In the genomic region with DNA sequence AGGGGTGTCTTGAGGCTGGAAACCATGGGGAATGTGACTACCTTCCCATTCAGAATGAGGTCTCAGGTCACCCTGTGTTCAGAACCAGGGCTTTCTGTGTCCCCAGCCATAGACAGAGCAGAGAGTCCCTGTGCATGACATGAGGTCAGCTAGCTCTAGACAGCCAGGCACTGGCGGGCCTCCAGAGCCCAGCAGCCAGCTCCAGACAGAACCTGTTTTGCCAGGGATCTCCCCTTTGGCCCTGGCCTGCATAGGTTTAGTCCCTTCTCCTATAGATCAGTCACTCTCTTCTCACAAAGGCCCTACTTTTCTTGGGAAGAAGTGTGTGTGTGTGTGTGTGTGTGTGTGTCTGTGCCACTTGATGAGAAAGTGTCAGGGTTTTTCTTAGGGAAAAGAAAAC, we compare ENCODE assay signal across 15 mouse cellular contexts. TPM values are rescaled to one million over a fixed set of nuclear protein-coding genes. Genes with fewer than 3 reads are reported as not detected.
"Had no signal": no experiment of that assay in that cellular context is flagged by ENCODE, and none has a peak within 500 bp of the region (broad histone marks: within the 10 kb centered on the region; RNA-seq: fewer than 3 reads in every experiment).

No protein-coding gene starts in this region.

- H3K36me3 ChIP-seq: neural tube, embryonic 13.5 days; neural tube, embryonic 15.5 days; stomach, embryonic 15.5 days had no signal

- H3K4me3 ChIP-seq: neural tube, embryonic 13.5 days; neural tube, embryonic 15.5 days; stomach, embryonic 15.5 days had no signal

- H3K4me1 ChIP-seq: neural tube, embryonic 13.5 days; neural tube, embryonic 15.5 days; stomach, embryonic 15.5 days had no signal

- DNase-seq: right cerebral cortex, adult 18-20 months; right cerebral cortex, postnatal 14 days; right cerebral cortex, postnatal 25 days; spleen, adult 18-20 months; thymus, adult 18-20 months; thymus, adult 2 months; thymus, postnatal 14 days; thymus, postnatal 25 days; thymus, postnatal 36 days had no signal

- H3K9me3 ChIP-seq: neural tube, embryonic 13.5 days; neural tube, embryonic 15.5 days; stomach, embryonic 15.5 days had no signal

- H3K9ac ChIP-seq: neural tube, embryonic 13.5 days; neural tube, embryonic 15.5 days; stomach, embryonic 15.5 days had no signal

- H3K4me2 ChIP-seq: neural tube, embryonic 13.5 days; neural tube, embryonic 15.5 days; stomach, embryonic 15.5 days had no signal

- H3K27me3 ChIP-seq: neural tube, embryonic 13.5 days; neural tube, embryonic 15.5 days; stomach, embryonic 15.5 days had no signal

- H3K27ac ChIP-seq: neural tube, embryonic 13.5 days; neural tube, embryonic 15.5 days; stomach, embryonic 15.5 days; stomach, postnatal 0 days had no signal

RNA-seq across cellular contexts. Expression of a gene that starts 29.6 kb away (rescaled TPM):
- total RNA-seq: neutrophil, adult 5-6 weeks had no signal

RNA-seq across cellular contexts. Expression of a gene that starts 30.9 kb away (rescaled TPM):
- total RNA-seq: neutrophil, adult 5-6 weeks had no signal
- polyA plus RNA-seq: thymus, postnatal 0 days had no signal
